29 mouse cellular contexts compared by ENCODE assay signal in the genomic region with DNA sequence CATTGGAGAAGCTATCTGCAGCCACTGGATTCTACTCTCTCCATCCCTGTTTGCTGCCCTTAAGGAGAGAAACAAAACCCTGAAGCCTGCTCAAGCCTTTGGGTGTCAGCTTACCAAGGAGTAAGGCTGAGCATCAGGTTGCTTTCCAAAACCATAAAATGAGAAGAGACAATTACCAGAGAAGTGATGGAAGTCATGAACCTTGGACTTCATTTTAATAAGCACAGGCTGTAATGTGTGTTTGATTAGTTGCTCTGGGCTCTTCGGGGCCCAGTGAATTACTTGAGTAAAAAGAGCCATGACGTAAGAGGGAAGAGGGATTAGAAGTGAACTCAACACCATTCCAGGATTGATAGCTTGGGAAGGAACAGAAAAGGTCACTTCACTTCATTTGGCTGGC. TPM values are rescaled to one million over a fixed set of nuclear protein-coding genes. Genes with fewer than 3 reads are reported as not detected.
DNase-seq lines count a peak whose midpoint lies in the region; ATAC-seq and TF ChIP-seq lines count a peak whose summit lies in the region.
"Had no signal": no experiment of that assay in that cellular context is flagged by ENCODE, and none has a peak within 500 bp of the region (broad histone marks: within the 10 kb centered on the region; RNA-seq: fewer than 3 reads in every experiment).

No protein-coding gene starts in this region.

- no peaks in the 10 kb centered on the region for H3K4me1 ChIP-seq in kidney, postnatal 0 days (replicated peaks; ENCODE audit: insufficient read depth, low read length)
- 0 out of 2 replicates have a peak, but pooled peaks cover 3% of the 10 kb centered on the region for H3K4me1 ChIP-seq in limb, embryonic 14.5 days (ENCODE audit: control insufficient read depth, insufficient read depth, low read length)
- no peaks in the 10 kb centered on the region for H3K4me1 ChIP-seq in forebrain, embryonic 13.5 days
- H3K4me1 ChIP-seq: heart, embryonic 10.5 days; heart, embryonic 15.5 days; lung, embryonic 15.5 days; midbrain, embryonic 12.5 days; neural tube, embryonic 13.5 days had no signal

- TF ChIP-seq CTCF in kidney, postnatal 0 days (IDR thresholded peaks at IDR 0.05; ENCODE audit: low read depth) = no peak

- ATAC-seq in kidney, postnatal 0 days (replicated peaks; ENCODE audit: low FRiP score, low read depth) = no peak
- ATAC-seq in limb, embryonic 14.5 days (ENCODE audit: low FRiP score, low read depth) = peak; percentile 78
- ATAC-seq in forebrain, embryonic 13.5 days = no peak
- ATAC-seq: forebrain, postnatal 0 days; hindbrain, postnatal 0 days; intestine, embryonic 16.5 days had no signal

- no peak for TF ChIP-seq POLR2A in limb, embryonic 14.5 days (IDR thresholded peaks at IDR 0.05; ENCODE audit: borderline replicate concordance, extremely low read depth, insufficient read depth, insufficient read length)

- WGBS in kidney, postnatal 0 days = 10% methylated on average over 2 of the region's 2 CpGs
- 10% methylated on average over 2 of the region's 2 CpGs for WGBS in limb, embryonic 14.5 days
- WGBS in forebrain, embryonic 13.5 days = 22% methylated on average over 2 of the region's 2 CpGs

- no peaks in the 10 kb centered on the region for H3K36me3 ChIP-seq in kidney, postnatal 0 days (ENCODE audit: insufficient read depth, low read length)
- no peaks in the 10 kb centered on the region for H3K36me3 ChIP-seq in limb, embryonic 14.5 days (ENCODE audit: control insufficient read depth, insufficient read depth, low read length)
- H3K36me3 ChIP-seq in forebrain, embryonic 13.5 days (ENCODE audit: poor library complexity, severe bottlenecking) = no peaks in the 10 kb centered on the region
- H3K36me3 ChIP-seq: embryonic facial prominence, embryonic 13.5 days; G1E; heart, embryonic 10.5 days; heart, embryonic 15.5 days; lung, embryonic 15.5 days; midbrain, embryonic 12.5 days; neural tube, embryonic 13.5 days had no signal

- H3K4me2 ChIP-seq in kidney, postnatal 0 days (ENCODE audit: low read length) = no peak overlapping the region
- no peak overlapping the region for H3K4me2 ChIP-seq in limb, embryonic 14.5 days (replicated peaks; ENCODE audit: low read depth, low read length, severe bottlenecking)
- H3K4me2 ChIP-seq in forebrain, embryonic 13.5 days = no peak overlapping the region
- H3K4me2 ChIP-seq: embryonic facial prominence, embryonic 13.5 days; heart, embryonic 15.5 days; liver, embryonic 11.5 days; lung, embryonic 15.5 days; midbrain, embryonic 12.5 days; neural tube, embryonic 13.5 days had no signal

- no peaks in the 10 kb centered on the region for H3K9me3 ChIP-seq in kidney, postnatal 0 days (replicated peaks; ENCODE audit: low read length)
- no peaks in the 10 kb centered on the region for H3K9me3 ChIP-seq in limb, embryonic 14.5 days (ENCODE audit: control insufficient read depth, low read length)
- H3K9me3 ChIP-seq in forebrain, embryonic 13.5 days (replicated peaks) = no peaks in the 10 kb centered on the region
- H3K9me3 ChIP-seq: embryonic facial prominence, embryonic 13.5 days; G1E; heart, embryonic 10.5 days; heart, embryonic 15.5 days; lung, embryonic 15.5 days; midbrain, embryonic 12.5 days; neural tube, embryonic 13.5 days had no signal

- H3K27ac ChIP-seq in kidney, postnatal 0 days = no peak overlapping the region
- H3K27ac ChIP-seq in limb, embryonic 14.5 days (replicated peaks; ENCODE audit: low read depth, low read length) = no peak overlapping the region
- no peak overlapping the region for H3K27ac ChIP-seq in forebrain, embryonic 13.5 days
- H3K27ac ChIP-seq: embryonic facial prominence, embryonic 13.5 days; heart, embryonic 10.5 days; heart, embryonic 15.5 days; hindbrain, postnatal 0 days; left cerebral cortex, adult 2 months; lung, embryonic 15.5 days; midbrain, embryonic 12.5 days; neural tube, embryonic 13.5 days had no signal

- no peak overlapping the region for H3K4me3 ChIP-seq in kidney, postnatal 0 days (replicated peaks; ENCODE audit: low read depth, low read length)
- H3K4me3 ChIP-seq in limb, embryonic 14.5 days (replicated peaks; ENCODE audit: low read length) = no peak overlapping the region
- H3K4me3 ChIP-seq in forebrain, embryonic 13.5 days = no peak overlapping the region
- H3K4me3 ChIP-seq: embryonic facial prominence, embryonic 13.5 days; erythroblast, embryonic 14.5 days; heart, embryonic 10.5 days; heart, embryonic 15.5 days; layer of hippocampus, adult 2 months; left cerebral cortex, adult 2 months; lung, embryonic 15.5 days; midbrain, embryonic 12.5 days; neural tube, embryonic 13.5 days had no signal

- H3K27me3 ChIP-seq in kidney, postnatal 0 days (ENCODE audit: insufficient read depth, low read length) = no peaks in the 10 kb centered on the region
- no peaks in the 10 kb centered on the region for H3K27me3 ChIP-seq in limb, embryonic 14.5 days (ENCODE audit: control insufficient read depth, insufficient read depth, low read length)
- H3K27me3 ChIP-seq in forebrain, embryonic 13.5 days = no peaks in the 10 kb centered on the region
- H3K27me3 ChIP-seq: embryonic facial prominence, embryonic 13.5 days; heart, embryonic 15.5 days; lung, embryonic 15.5 days; midbrain, embryonic 12.5 days; neural tube, embryonic 13.5 days had no signal

- peak; percentile 47 for DNase-seq in embryo, embryonic 10 days (ENCODE audit: low spot score)
- DNase-seq in embryo, embryonic 9.5 days (ENCODE audit: extremely low spot score) = no peak
- DNase-seq in kidney, postnatal 0 days (ENCODE audit: low spot score) = peak; percentile 48
- DNase-seq in kidney, adult 18-20 months = no peak
- DNase-seq in hindlimb bud, embryonic 11.5 days (ENCODE audit: extremely low spot score, low read depth, low spot score) = peak; percentile 90
- peak; percentile 70 for DNase-seq in limb, embryonic 14.5 days (ENCODE audit: low spot score)
- DNase-seq in urinary bladder, postnatal 10 days (ENCODE audit: low spot score) = no peak
- DNase-seq: adrenal gland, adult 8-10 months; cerebellum, adult 9-10 months; forebrain, postnatal 0 days; gastrocnemius, postnatal 25 days; kidney, postnatal 36 days; lung, postnatal 36 days had no signal

- H3K9ac ChIP-seq in kidney, postnatal 0 days (ENCODE audit: low read depth, low read length) = no peak overlapping the region
- H3K9ac ChIP-seq in limb, embryonic 14.5 days (ENCODE audit: low read depth, low read length, severe bottlenecking) = no peak overlapping the region
- H3K9ac ChIP-seq in forebrain, embryonic 13.5 days = no peak overlapping the region
- H3K9ac ChIP-seq: embryonic facial prominence, embryonic 13.5 days; forebrain, postnatal 0 days; heart, embryonic 15.5 days; lung, embryonic 15.5 days; midbrain, embryonic 12.5 days; neural tube, embryonic 13.5 days had no signal

RNA-seq across cellular contexts. Expression of gene Lgi1, which starts 18.1 kb away (rescaled TPM):
- 1.4 and 1.6 TPM in 2 replicates for polyA plus RNA-seq in kidney, postnatal 0 days (2015; fragmentation: Nextera tagmentation; extraction: Ambion mirVana)
- polyA plus RNA-seq in limb, embryonic 14.5 days (2012; rRNA removed) = 2.3 and 2.5 TPM in 2 replicates
- polyA plus RNA-seq in limb, embryonic 14.5 days (2014; fragmentation: Nextera tagmentation; extraction: Ambion mirVana) = 1.7 and 3.3 TPM in 2 replicates
- polyA plus RNA-seq in forebrain, embryonic 13.5 days (2015; fragmentation: Nextera tagmentation; extraction: Ambion mirVana) = 5.9 TPM in 2 replicates
- polyA plus RNA-seq: erythroblast, embryonic 14.5 days; G1E; small intestine, adult 2 months; thymus, postnatal 0 days had no signal

RNA-seq across cellular contexts. Expression of gene Fra10ac1, which starts 58.5 kb away (rescaled TPM):
- polyA plus RNA-seq in kidney, postnatal 0 days (2015; fragmentation: Nextera tagmentation; extraction: Ambion mirVana) = 36.5 and 37.6 TPM in 2 replicates
- polyA plus RNA-seq in limb, embryonic 14.5 days (2012; rRNA removed) = 16.7 and 30.9 TPM in 2 replicates
- polyA plus RNA-seq in limb, embryonic 14.5 days (2014; fragmentation: Nextera tagmentation; extraction: Ambion mirVana) = 32.4 and 33.6 TPM in 2 replicates
- 50.4 and 52.4 TPM in 2 replicates for polyA plus RNA-seq in forebrain, embryonic 13.5 days (2015; fragmentation: Nextera tagmentation; extraction: Ambion mirVana)

Comparison
In these comparisons a context has a peak if more than half of its experiments do, and no peak if none do; other contexts are left out.
1. DNase-seq: peak in embryo, embryonic 10 days (single experiment), kidney, postnatal 0 days (single experiment), hindlimb bud, embryonic 11.5 days (single experiment) and limb, embryonic 14.5 days (single experiment); none in embryo, embryonic 9.5 days (single experiment), kidney, adult 18-20 months (single experiment) and urinary bladder, postnatal 10 days (single experiment).